Mouse (Mus musculus): ENCODE results near the gene H2afb3.
"Not testable (repeated sequence)": the region's sequence is repeated elsewhere in the genome, so short reads cannot be mapped to it uniquely, and the experiment has no call there.

Gene H2afb3

DNA sequence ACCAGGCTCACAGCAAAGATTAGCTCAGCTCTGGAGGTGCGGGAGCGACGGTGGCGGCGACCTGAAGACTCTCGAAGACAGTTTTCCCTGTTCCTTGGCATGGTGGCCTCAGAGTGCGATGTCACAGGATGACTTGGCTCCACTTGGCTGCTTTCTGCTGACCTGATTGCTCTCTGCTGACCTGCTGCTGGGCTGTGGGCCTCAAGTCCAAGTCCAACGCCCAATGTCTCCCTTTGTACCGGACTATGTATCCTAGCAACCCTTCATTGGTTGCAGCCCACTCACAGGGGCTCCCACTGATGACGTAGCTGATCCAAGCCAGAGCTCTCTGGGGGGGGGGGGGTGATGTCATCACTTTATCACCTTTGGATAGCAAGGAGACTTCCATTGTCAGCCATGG is at the start of gene H2afb3:
H2afb3 (minus strand) TSS at position 101 of the 400 bp plus-strand sequence.
- DNase-seq (ENCODE audit: extremely low spot score), result not testable (repeated sequence)

DNA sequence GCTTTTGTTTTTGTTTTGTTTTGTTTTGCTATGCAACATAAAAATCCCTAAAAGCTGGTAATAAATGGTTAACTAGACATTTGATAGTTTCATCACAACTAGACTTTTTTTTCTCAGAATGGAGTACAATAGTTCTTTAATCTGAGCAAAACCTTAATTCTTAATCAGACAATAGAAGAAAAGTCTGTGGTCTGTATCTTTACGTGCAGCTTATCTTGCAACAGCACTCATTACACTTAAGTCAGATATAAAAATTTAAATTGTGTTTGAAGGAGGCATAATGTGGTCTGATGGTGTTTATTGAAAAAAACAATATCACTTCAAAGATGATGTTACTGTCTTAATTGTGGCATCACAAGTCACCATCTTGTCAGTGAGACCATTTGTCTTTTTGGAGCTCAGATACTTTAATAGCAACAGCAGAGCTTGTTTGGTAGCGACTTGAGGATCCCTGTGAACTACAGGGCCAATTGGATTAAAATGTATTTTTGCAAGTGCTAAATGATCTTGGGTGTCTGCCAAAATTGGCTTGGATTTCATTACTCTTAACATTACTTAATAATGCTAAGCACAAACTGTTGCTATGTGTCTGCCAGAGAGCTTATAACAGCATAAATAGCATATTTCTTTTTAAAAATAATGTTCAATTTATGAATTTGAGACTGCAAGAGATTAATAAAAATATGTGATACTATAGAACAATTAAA is 11.3 kb downstream of the H2afb3 start:
- DNase-seq (ENCODE audit: extremely low spot score), result no peak

- DNase-seq (ENCODE audit: extremely low spot score), result peak; percentile 64
These were observed 19.8 kb downstream of the H2afb3 start for GRCm38 (mm10) chrX:120292832-120293750.

DNA sequence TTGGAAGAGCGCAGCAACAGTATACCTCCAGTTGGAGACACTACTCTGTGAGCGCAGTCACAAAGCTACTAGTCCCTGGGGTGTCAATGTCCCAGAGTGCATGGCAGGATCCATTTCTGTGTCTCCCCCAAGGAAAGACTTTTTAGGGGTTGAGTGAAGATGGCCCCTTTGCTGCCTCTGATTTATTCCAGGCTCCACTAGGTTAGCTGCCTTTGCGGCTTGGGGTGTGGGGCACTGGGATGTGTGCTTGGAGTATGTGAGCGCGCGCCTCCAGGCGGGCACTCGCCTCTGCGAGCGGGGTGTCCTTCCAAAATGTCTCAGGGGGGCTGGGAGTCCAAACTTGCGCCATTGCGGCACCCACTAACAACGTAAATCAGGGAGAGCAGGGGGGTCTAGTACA is 21.2 kb downstream of the H2afb3 start:
- peak; percentile 18 for DNase-seq (ENCODE audit: extremely low spot score)

GRCm38 (mm10) chrX:120290900-120291280 is 22.0 kb downstream of the H2afb3 start:
- no peak for DNase-seq (ENCODE audit: extremely low spot score)

GRCm38 (mm10) chrX:120290011-120290899 is 22.6 kb downstream of the H2afb3 start, which contains the start of gene Pcdh11x:
Gene Pcdh11x, plus strand, starts transcription at chrX:120290259.
- DNase-seq (ENCODE audit: extremely low spot score), result peak; percentile 60

GRCm38 (mm10) chrX:120287502-120287901 is 25.4 kb downstream of the H2afb3 start:
- DNase-seq (ENCODE audit: extremely low spot score), result no peak

GRCm38 (mm10) chrX:120285522-120285921 is 27.4 kb downstream of the H2afb3 start:
- DNase-seq (ENCODE audit: extremely low spot score), result no peak
